Mouse (Mus musculus): ENCODE measurements around the gene Rpl13a. TPM values are rescaled to one million over a fixed set of nuclear protein-coding genes. Genes with fewer than 3 reads are reported as not detected.
A peak's percentile ranks its signal among the peaks of the same experiment; 100 is the strongest.
"Not testable (repeated sequence)": the region's sequence is repeated elsewhere in the genome, so short reads cannot be mapped to it uniquely, and the experiment has no call there.

The Rpl13a gene
- polyA plus RNA-seq, 1 experiment from 2014 or later, result 1,060 TPM

- no peak for DNase-seq (ENCODE audit: low spot score)
- WGBS, result 88% methylated on average over 6 of the region's 6 CpGs
- Histone ChIP-seq H3K4me1 (peaks cover 44% of the 10 kb centered on the region), H3K4me3 (no peak overlapping the region), H3K9me3 (no peaks in the 10 kb centered on the region), H3K27me3 (ENCODE audit: insufficient read depth, poor library complexity, severe bottlenecking) (no peaks in the 10 kb centered on the region), H3K36me3 (peaks cover 55% of the 10 kb centered on the region), H3K27ac (no peak overlapping the region)
These were observed 10.2 kb downstream of the Rpl13a start for GRCm38 (mm10) chr7:45118336-45118735.

- H3K27me3 ChIP-seq (ENCODE audit: insufficient read depth, poor library complexity, severe bottlenecking), result no peaks in the 10 kb centered on the region
- H3K36me3 ChIP-seq, result peaks cover 47% of the 10 kb centered on the region
- no peak overlapping the region for H3K27ac ChIP-seq
- no peak for DNase-seq (ENCODE audit: low spot score)
- peaks cover 42% of the 10 kb centered on the region for H3K4me1 ChIP-seq
- WGBS, result 78% methylated on average over 8 of the region's 8 CpGs
- H3K9me3 ChIP-seq, result no peaks in the 10 kb centered on the region
- H3K4me3 ChIP-seq, result no peak overlapping the region
These were observed 11.0 kb downstream of the Rpl13a start for GRCm38 (mm10) chr7:45117566-45117965.

- H3K4me3 ChIP-seq, result no peak overlapping the region
- 19% methylated on average over 2 of the region's 2 CpGs for WGBS
- no peak overlapping the region for H3K27ac ChIP-seq
- H3K9me3 ChIP-seq, result no peaks in the 10 kb centered on the region
- peaks cover 10% of the 10 kb centered on the region; the same call in 1 of the 2 replicates for H3K36me3 ChIP-seq
- no peak for DNase-seq (ENCODE audit: low spot score)
- H3K27me3 ChIP-seq (ENCODE audit: insufficient read depth, poor library complexity, severe bottlenecking), result no peaks in the 10 kb centered on the region
- peaks cover 31% of the 10 kb centered on the region for H3K4me1 ChIP-seq
These were observed 15.1 kb downstream of the Rpl13a start for GRCm38 (mm10) chr7:45113476-45113875.

GRCm38 (mm10) chr7:45112529-45112928, 16.0 kb downstream of the Rpl13a start:
- Histone ChIP-seq H3K4me1 (peaks cover 25% of the 10 kb centered on the region), H3K9me3 (no peaks in the 10 kb centered on the region), H3K36me3 (0 out of 2 replicates have a peak, but pooled peaks cover under 1% of the 10 kb centered on the region), H3K4me3 (no peak overlapping the region), H3K27me3 (ENCODE audit: insufficient read depth, poor library complexity, severe bottlenecking) (no peaks in the 10 kb centered on the region), H3K27ac (no peak overlapping the region)
- WGBS, result 53% methylated on average over 3 of the region's 3 CpGs
- no peak for DNase-seq (ENCODE audit: low spot score)

GRCm38 (mm10) chr7:45111940-45112339, 16.6 kb downstream of the Rpl13a start:
- Histone ChIP-seq H3K36me3 (no peaks in the 10 kb centered on the region), H3K4me3 (no peak overlapping the region), H3K4me1 (peaks cover 23% of the 10 kb centered on the region), H3K27ac (no peak overlapping the region), H3K9me3 (no peaks in the 10 kb centered on the region), H3K27me3 (ENCODE audit: insufficient read depth, poor library complexity, severe bottlenecking) (no peaks in the 10 kb centered on the region)
- 70% methylated on average over 2 of the region's 2 CpGs for WGBS
- no peak for DNase-seq (ENCODE audit: low spot score)

- H3K4me1 ChIP-seq, result peaks cover 16% of the 10 kb centered on the region
- not testable (repeated sequence) for H3K9me3 ChIP-seq; H3K27ac ChIP-seq; H3K4me3 ChIP-seq; H3K36me3 ChIP-seq; DNase-seq (ENCODE audit: low spot score); H3K27me3 ChIP-seq (ENCODE audit: insufficient read depth, poor library complexity, severe bottlenecking)
- 81% methylated on average over 4 of the region's 4 CpGs for WGBS
These were observed 18.5 kb downstream of the Rpl13a start for GRCm38 (mm10) chr7:45110089-45110488.

GRCm38 (mm10) chr7:45107052-45107645, 21.4 kb downstream of the Rpl13a start:
- Histone ChIP-seq H3K4me3 (no peak overlapping the region), H3K9me3 (no peaks in the 10 kb centered on the region), H3K36me3 (no peaks in the 10 kb centered on the region), H3K27me3 (ENCODE audit: insufficient read depth, poor library complexity, severe bottlenecking) (no peaks in the 10 kb centered on the region), H3K27ac (no peak overlapping the region), H3K4me1 (peaks cover 20% of the 10 kb centered on the region)
- no peak for DNase-seq (ENCODE audit: low spot score)
- whole genome bisulfite sequencing, result 49% methylated on average over 5 of the region's 5 CpGs

- no peak overlapping the region for H3K27ac ChIP-seq
- DNase-seq (ENCODE audit: low spot score), result no peak
- H3K27me3 ChIP-seq (ENCODE audit: insufficient read depth, poor library complexity, severe bottlenecking), result no peaks in the 10 kb centered on the region
- H3K9me3 ChIP-seq, result no peaks in the 10 kb centered on the region
- no peaks in the 10 kb centered on the region for H3K36me3 ChIP-seq
- 67% methylated on average over 6 of the region's 6 CpGs for WGBS
- H3K4me1 ChIP-seq, result peaks cover 20% of the 10 kb centered on the region
- H3K4me3 ChIP-seq, result no peak overlapping the region
These were observed 22.1 kb downstream of the Rpl13a start for GRCm38 (mm10) chr7:45106441-45106840.

GRCm38 (mm10) chr7:45105491-45105890, 23.1 kb downstream of the Rpl13a start:
- Histone ChIP-seq H3K4me1 (peaks cover 20% of the 10 kb centered on the region), H3K36me3 (no peaks in the 10 kb centered on the region), H3K27me3 (ENCODE audit: insufficient read depth, poor library complexity, severe bottlenecking) (no peaks in the 10 kb centered on the region), H3K4me3 (no peak overlapping the region), H3K9me3 (no peaks in the 10 kb centered on the region), H3K27ac (no peak overlapping the region)
- 79% methylated on average over 8 of the region's 8 CpGs for WGBS
- DNase-seq (ENCODE audit: low spot score), result no peak

- Histone ChIP-seq H3K4me3 (no peak overlapping the region), H3K36me3 (no peaks in the 10 kb centered on the region), H3K4me1 (peaks cover 20% of the 10 kb centered on the region), H3K27ac (no peak overlapping the region), H3K9me3 (no peaks in the 10 kb centered on the region), H3K27me3 (ENCODE audit: insufficient read depth, poor library complexity, severe bottlenecking) (no peaks in the 10 kb centered on the region)
- no peak for DNase-seq (ENCODE audit: low spot score)
- WGBS, result 71% methylated on average over 5 of the region's 5 CpGs
These were observed 23.6 kb downstream of the Rpl13a start for GRCm38 (mm10) chr7:45104941-45105340.

GRCm38 (mm10) chr7:45103652-45104180, 24.8 kb downstream of the Rpl13a start, which contains the start of gene Fcgrt:
Gene Fcgrt, minus strand, starts transcription at chr7:45103851.
- DNase-seq (ENCODE audit: low spot score), result no peak
- H3K9me3 ChIP-seq, result no peaks in the 10 kb centered on the region
- no peaks in the 10 kb centered on the region for H3K36me3 ChIP-seq
- H3K4me1 ChIP-seq, result peaks cover 20% of the 10 kb centered on the region
- H3K27ac ChIP-seq, result peak within 1 kb of the TSS; percentile 69
- H3K4me3 ChIP-seq, result 0 out of 2 replicates have a peak within 1 kb of the TSS, but pooled peaks have one; percentile 19
- H3K27me3 ChIP-seq (ENCODE audit: insufficient read depth, poor library complexity, severe bottlenecking), result no peaks in the 10 kb centered on the region
- WGBS, result 60% methylated on average over 7 of the region's 7 CpGs

GRCm38 (mm10) chr7:45102940-45103585, 25.5 kb downstream of the Rpl13a start:
- WGBS, result 82% methylated on average over 9 of the region's 9 CpGs
- no peaks in the 10 kb centered on the region for H3K9me3 ChIP-seq
- H3K36me3 ChIP-seq, result no peaks in the 10 kb centered on the region
- no peaks in the 10 kb centered on the region for H3K27me3 ChIP-seq (ENCODE audit: insufficient read depth, poor library complexity, severe bottlenecking)
- 0 out of 2 replicates have a peak overlapping the region, but pooled peaks have one; percentile 19 for H3K4me3 ChIP-seq
- H3K27ac ChIP-seq, result peak overlapping the region; percentile 69
- no peak for DNase-seq (ENCODE audit: low spot score)
- H3K4me1 ChIP-seq, result peaks cover 20% of the 10 kb centered on the region

GRCm38 (mm10) chr7:45102441-45102840, 26.1 kb downstream of the Rpl13a start:
- 81% methylated on average over 11 of the region's 11 CpGs for WGBS
- Histone ChIP-seq H3K9me3 (no peaks in the 10 kb centered on the region), H3K4me1 (peaks cover 20% of the 10 kb centered on the region), H3K4me3 (no peak overlapping the region), H3K36me3 (no peaks in the 10 kb centered on the region), H3K27ac (no peak overlapping the region), H3K27me3 (ENCODE audit: insufficient read depth, poor library complexity, severe bottlenecking) (no peaks in the 10 kb centered on the region)
- no peak for DNase-seq (ENCODE audit: low spot score)

Measured in heart, embryonic 10.5 days (tissue).